Mouse (Mus musculus) MEL (cell line): ENCODE measurements around the gene Zfp536. TPM values are rescaled to one million over a fixed set of nuclear protein-coding genes. Genes with fewer than 3 reads are reported as not detected.

Source experiments
- DNase-seq: peaks from one replicate; pipeline ENCODE4 v3.0.0; 2011; ENCODE audit warnings: low read depth, low spot score
- H3K27ac ChIP-seq: 2 replicates; pipeline ENCODE4 v1.5.1; 2012; ENCODE audit warnings: low read depth, mild to moderate bottlenecking, control low read depth, low read length, moderate library complexity; ENCODE audit not compliant: control insufficient read depth
- H3K27me3 ChIP-seq, 2 experiments: fragments of 150-350 bp in 1 of 2; sonication (generic) in 1 of 2; 2 replicates each; pipeline ENCODE4 v1.6.1; 2012; ENCODE audit warnings: low read length in 2 of 2, mild to moderate bottlenecking in 2 of 2, improper control_type of control experiment in 1 of 2, moderate library complexity in 1 of 2; ENCODE audit not compliant: insufficient read depth in 2 of 2, control insufficient read depth in 1 of 2
- H3K36me3 ChIP-seq, 2 experiments: 2 replicates each; pipeline ENCODE4 v1.6.1; 2012 to 2014; ENCODE audit warnings: low read length in 2 of 2, improper control_type of control experiment in 1 of 2, inconsistent platforms in 1 of 2, mild to moderate bottlenecking in 1 of 2; ENCODE audit not compliant: insufficient read depth in 2 of 2, control insufficient read depth in 1 of 2
- H3K4me1 ChIP-seq, 2 experiments: fragments of 150-350 bp in 1 of 2; sonication (generic) in 1 of 2; 2 replicates each; pipeline ENCODE4 v1.6.1; 2012; ENCODE audit warnings: low read length in 2 of 2, improper control_type of control experiment in 1 of 2, mild to moderate bottlenecking in 1 of 2; ENCODE audit not compliant: insufficient read depth in 2 of 2, control insufficient read depth in 1 of 2
- H3K4me3 ChIP-seq, 2 experiments: fragments of 150-350 bp in 1 of 2; sonication (generic) in 1 of 2; 2 replicates each; pipeline ENCODE4 v1.5.1; 2012; ENCODE audit warnings: low read depth in 2 of 2, low read length in 2 of 2, mild to moderate bottlenecking in 2 of 2, moderate library complexity in 2 of 2, control low read depth in 1 of 2, improper control_type of control experiment in 1 of 2; ENCODE audit not compliant: control insufficient read depth in 1 of 2, insufficient read depth in 1 of 2
- H3K79me2 ChIP-seq: 2 replicates; pipeline ENCODE4 v1.6.1; 2012; ENCODE audit warnings: mild to moderate bottlenecking, low read length, moderate library complexity; ENCODE audit not compliant: control insufficient read depth, poor library complexity, insufficient read depth
- H3K9ac ChIP-seq: 2 replicates; pipeline ENCODE4 v1.6.1; 2012; ENCODE audit warnings: low read depth, mild to moderate bottlenecking, control low read depth, low read length, moderate library complexity; ENCODE audit not compliant: control insufficient read depth, poor library complexity, severe bottlenecking
- H3K9me3 ChIP-seq: fragments of 150-350 bp; sonication (generic); replicated peaks from 2 replicates; pipeline ENCODE4 v1.6.1; 2012; ENCODE audit warnings: mild to moderate bottlenecking, low read length, improper control_type of control experiment, moderate library complexity; ENCODE audit not compliant: insufficient read depth
- CHD1 ChIP-seq: IDR thresholded peaks from 2 replicates; pipeline ENCODE4 v1.6.1; 2012; ENCODE audit warnings: low read depth, mild to moderate bottlenecking, inconsistent platforms, low read length, improper control_type of control experiment
- ELF1 ChIP-seq: IDR thresholded peaks from 2 replicates; pipeline ENCODE4 v1.6.1; 2014; ENCODE audit warnings: low read depth, mild to moderate bottlenecking, inconsistent platforms, low read length, improper control_type of control experiment, moderate library complexity
- EP300 ChIP-seq, 2 experiments: IDR thresholded peaks; 2 replicates each; pipeline ENCODE4 v1.6.1; 2011; ENCODE audit warnings: improper control_type of control experiment in 2 of 2, low read length in 2 of 2, low read depth in 1 of 2, mild to moderate bottlenecking in 1 of 2
- GABPA ChIP-seq: IDR thresholded peaks from 2 replicates; pipeline ENCODE4 v1.6.1; 2012; ENCODE audit warnings: low read depth, mild to moderate bottlenecking, inconsistent platforms, low read length, improper control_type of control experiment, moderate library complexity
- GATA1 ChIP-seq: IDR thresholded peaks from 2 replicates; pipeline ENCODE4 v1.6.1; 2011; ENCODE audit warnings: low read depth, low read length, improper control_type of control experiment
- MAFK ChIP-seq: IDR thresholded peaks from 2 replicates; pipeline ENCODE4 v1.6.1; 2011; ENCODE audit warnings: low read depth, mild to moderate bottlenecking, low read length, improper control_type of control experiment, borderline replicate concordance
- MEF2A ChIP-seq: IDR thresholded peaks from 2 replicates; pipeline ENCODE4 v1.6.1; 2014; ENCODE audit warnings: low read depth, mild to moderate bottlenecking, inconsistent platforms, low read length, improper control_type of control experiment; ENCODE audit not compliant: poor library complexity, insufficient replicate concordance, severe bottlenecking; ENCODE audit errors: extremely low read depth
- MXI1 ChIP-seq: IDR thresholded peaks from 2 replicates; pipeline ENCODE4 v1.6.1; 2011; ENCODE audit warnings: mild to moderate bottlenecking, low read depth, low read length, improper control_type of control experiment
- NRF1 ChIP-seq: IDR thresholded peaks from 2 replicates; pipeline ENCODE4 v1.6.1; 2014; ENCODE audit warnings: low read depth, mild to moderate bottlenecking, inconsistent platforms, low read length, improper control_type of control experiment, moderate library complexity; ENCODE audit not compliant: poor library complexity, insufficient read depth, severe bottlenecking
- POLR2A ChIP-seq, 2 experiments: IDR thresholded peaks; 2 replicates each; pipeline ENCODE4 v1.6.1; 2011 to 2012; ENCODE audit warnings: low read length in 2 of 2, mild to moderate bottlenecking in 2 of 2, control low read depth in 1 of 2, improper control_type of control experiment in 1 of 2, low read depth in 1 of 2, moderate library complexity in 1 of 2; ENCODE audit not compliant: control insufficient read depth in 1 of 2, insufficient read depth in 1 of 2, poor library complexity in 1 of 2
- POLR2AphosphoS5 ChIP-seq: IDR thresholded peaks from 2 replicates; pipeline ENCODE4 v1.6.1; 2012; ENCODE audit warnings: low read depth, borderline replicate concordance, mild to moderate bottlenecking, inconsistent platforms, low read length, moderate library complexity, mixed read lengths
- SMC3 ChIP-seq: IDR thresholded peaks from 2 replicates; pipeline ENCODE4 v1.6.1; 2011; ENCODE audit warnings: low read depth, low read length, improper control_type of control experiment
- TBP ChIP-seq: IDR thresholded peaks from 2 replicates; pipeline ENCODE4 v1.8.0; 2011; ENCODE audit warnings: low read depth, low read length, improper control_type of control experiment
- USF1 ChIP-seq: IDR thresholded peaks from 2 replicates; pipeline ENCODE4 v1.6.1; 2014; ENCODE audit warnings: low read depth, mild to moderate bottlenecking, inconsistent platforms, low read length, improper control_type of control experiment, moderate library complexity
- USF2 ChIP-seq, 2 experiments: IDR thresholded peaks; 2 replicates each; pipeline ENCODE4 v1.6.1; 2011 to 2012; ENCODE audit warnings: improper control_type of control experiment in 2 of 2, low read length in 2 of 2, borderline replicate concordance in 1 of 2, inconsistent platforms in 1 of 2, low read depth in 1 of 2, mild to moderate bottlenecking in 1 of 2; ENCODE audit not compliant: insufficient read depth in 1 of 2
- ZC3H11A ChIP-seq: IDR thresholded peaks from 2 replicates; pipeline ENCODE4 v1.6.1; 2012; ENCODE audit warnings: low read depth, mild to moderate bottlenecking, inconsistent platforms, low read length, improper control_type of control experiment
- polyA plus RNA-seq, 2 experiments: library from polyadenylated mRNA; stranded (reverse) in 1 of 2; unstranded in 1 of 2; fragments of >175 nt in 1 of 2; fragments of >200 nt in 1 of 2; gene quantifications; 2 replicates each; pipeline versions ENCODE4 v1.2.1 to v1.2.4; 2012; ENCODE audit warnings: low replicate concordance in 2 of 2, low read depth in 1 of 2; ENCODE audit not compliant: insufficient read length in 2 of 2, insufficient read depth in 1 of 2, missing spikeins in 1 of 2
- total RNA-seq: library from RNA; depleted of rRNA; stranded (reverse); fragments of 300-350 nt; gene quantifications from 2 replicates; pipeline ENCODE4 v1.2.3, GENCODE M21; 2012

Gene Zfp536
- total and polyA plus RNA-seq, 3 experiments = not detected

DNA sequence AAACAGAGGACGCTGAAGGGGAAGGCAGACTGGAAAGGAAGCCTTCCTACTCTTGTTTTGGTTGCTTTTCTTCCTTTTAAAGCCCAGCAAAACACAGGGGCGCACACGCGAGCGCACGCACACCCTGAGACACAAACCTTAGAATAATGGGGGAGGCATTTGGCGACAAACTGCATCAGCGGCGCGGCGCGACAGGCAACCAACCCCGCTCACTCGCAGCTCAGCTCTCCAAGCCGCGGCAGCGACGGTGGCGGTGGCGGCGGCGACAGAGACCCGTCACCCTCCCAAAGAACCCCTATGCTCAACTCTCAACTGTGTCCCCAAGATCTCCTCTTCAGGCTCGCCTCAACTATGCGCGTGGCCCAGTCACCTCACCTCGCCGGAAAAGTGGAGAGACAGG lies 4.4 kb downstream of the Zfp536 start:
- Histone ChIP-seq H3K79me2 (no peaks in the 10 kb centered on the region), H3K4me3 (no peak overlapping the region), H3K4me1 (no peaks in the 10 kb centered on the region), H3K9ac (no peak overlapping the region), H3K36me3 (no peaks in the 10 kb centered on the region), H3K27ac (no peak overlapping the region), H3K9me3 (no peaks in the 10 kb centered on the region), H3K27me3 (no peaks in the 10 kb centered on the region)
- DNase-seq = no peak
- no peak for TF ChIP-seq GABPA
- TF ChIP-seq ELF1 = no peak
- TF ChIP-seq MAFK = no peak
- no peak for TF ChIP-seq ZC3H11A
- TF ChIP-seq NRF1 = no peak
- TF ChIP-seq CHD1 = no peak
- TF ChIP-seq USF2 (IDR thresholded peaks at IDR 0.05; ENCODE audit: borderline replicate concordance in 1 of 2, insufficient read depth in 1 of 2, low read depth in 1 of 2, low read length in 2 of 2) = no peak
- TF ChIP-seq EP300 (IDR thresholded peaks at IDR 0.05; ENCODE audit: low read depth in 1 of 2, low read length in 2 of 2) = no peak
- TF ChIP-seq MXI1 = no peak
- TF ChIP-seq POLR2AphosphoS5 = no peak
- TF ChIP-seq GATA1 = no peak

DNA sequence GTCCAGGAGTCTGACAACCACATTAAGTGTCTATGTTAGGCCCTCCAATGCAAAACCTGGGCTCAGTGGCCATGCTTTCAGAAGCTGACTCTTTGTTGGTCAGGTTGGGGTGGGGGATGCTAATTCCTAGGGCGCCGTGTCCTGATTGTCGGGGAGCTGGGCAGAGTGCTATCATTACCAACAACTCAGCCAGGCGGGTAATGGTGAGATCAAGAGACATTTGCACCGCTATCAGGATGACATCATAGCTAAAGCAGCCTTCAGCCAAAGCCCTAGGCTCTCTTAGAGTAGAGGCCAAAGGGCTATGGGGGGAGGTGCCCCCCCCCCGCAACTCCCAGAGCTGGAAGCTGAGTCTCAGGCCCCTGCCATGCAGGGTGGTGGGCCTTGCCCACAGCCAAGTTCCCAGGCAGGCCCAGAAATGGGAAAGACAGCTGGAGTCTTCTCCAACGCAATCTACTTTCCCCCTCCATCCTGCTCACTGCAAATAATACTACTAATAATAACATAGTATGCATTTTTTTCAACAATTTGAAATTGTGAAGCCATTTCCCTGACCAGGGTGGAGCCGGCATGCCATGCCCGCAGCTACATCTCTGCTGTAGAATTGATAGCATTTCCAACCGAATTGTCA lies 5.0 kb downstream of the Zfp536 start:
- Histone ChIP-seq H3K4me3 (no peak overlapping the region), H3K27ac (no peak overlapping the region), H3K9me3 (no peaks in the 10 kb centered on the region), H3K9ac (no peak overlapping the region), H3K4me1 (no peaks in the 10 kb centered on the region), H3K79me2 (no peaks in the 10 kb centered on the region), H3K27me3 (no peaks in the 10 kb centered on the region), H3K36me3 (no peaks in the 10 kb centered on the region)
- TF ChIP-seq SMC3 (no peak), POLR2A (IDR thresholded peaks at IDR 0.05; ENCODE audit: control insufficient read depth in 1 of 2, insufficient read depth in 1 of 2, low read depth in 1 of 2, low read length in 2 of 2, poor library complexity in 1 of 2) (no peak), TBP (no peak), MAFK (no peak), GABPA (no peak), MEF2A (no peak), USF1 (no peak)
- DNase-seq = no peak
